Mouse (Mus musculus): Measurements from ENCODE around the gene Ivns1abp. TPM values are rescaled to one million over a fixed set of nuclear protein-coding genes. Genes with fewer than 3 reads are reported as not detected.
"Not testable (repeated sequence)": the region's sequence is repeated elsewhere in the genome, so short reads cannot be mapped to it uniquely, and the experiment has no call there.

Gene Ivns1abp
- polyA plus RNA-seq, 1 experiment, result 93.8 TPM

DNA sequence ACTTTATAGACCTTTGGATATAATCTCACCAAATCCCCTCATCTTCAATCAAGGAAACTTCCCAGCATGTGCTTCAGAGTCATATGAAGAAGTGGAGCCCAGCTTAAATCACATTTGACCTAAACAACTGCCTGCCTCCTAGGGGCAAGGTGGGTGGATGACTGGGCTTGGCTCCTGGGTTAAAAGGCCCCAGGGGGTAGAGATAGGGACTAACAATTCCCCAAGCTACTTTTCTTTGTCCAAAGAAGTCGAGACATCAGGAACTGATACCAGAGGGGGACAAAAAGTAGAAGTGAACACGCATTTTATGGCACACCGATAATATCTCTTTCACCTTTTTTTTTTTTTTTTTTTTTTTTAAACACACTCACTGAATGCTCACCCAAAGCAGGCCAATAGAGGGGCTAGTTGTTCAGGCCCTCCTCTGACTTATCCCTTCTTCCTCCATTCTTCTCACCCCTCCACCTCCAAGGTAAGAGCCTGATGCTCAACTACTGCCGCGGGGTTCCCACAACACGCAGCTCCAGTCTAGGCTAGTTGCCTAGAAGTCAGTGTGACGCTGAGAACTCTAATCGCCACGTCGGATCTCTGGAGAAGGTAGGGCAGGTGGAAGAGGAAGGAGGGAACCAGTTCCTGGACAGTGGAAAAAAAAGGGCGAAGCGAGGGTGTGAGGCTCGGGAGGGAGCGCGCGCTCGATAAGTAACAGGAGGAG lies 550 bp upstream of the Ivns1abp start:
- peak overlapping the region; percentile 79 for H3K4me3 ChIP-seq (ENCODE audit: control insufficient read depth, insufficient read depth, low read length)
- H3K36me3 ChIP-seq (ENCODE audit: control insufficient read depth, insufficient read depth, low read length), result no peaks in the 10 kb centered on the region
- peaks cover 2% of the 10 kb centered on the region; the same call in 1 of the 2 replicates for H3K4me1 ChIP-seq (replicated peaks; ENCODE audit: control insufficient read depth, insufficient read depth, low read length)
- DNase-seq, result peak; percentile 36
- no peaks in the 10 kb centered on the region for H3K27me3 ChIP-seq (ENCODE audit: control insufficient read depth, insufficient read depth, low read length)
- WGBS, result under 1% methylated on average over 17 of the region's 17 CpGs
- TF ChIP-seq CTCF (IDR thresholded peaks at IDR 0.05; ENCODE audit: borderline replicate concordance, control insufficient read depth, extremely low read depth, insufficient read depth, low read length, poor library complexity) (no peak), POLR2A (IDR thresholded peaks at IDR 0.05; ENCODE audit: control insufficient read depth, extremely low read depth, insufficient read depth, low read length, poor library complexity) (no peak)
- peak overlapping the region; percentile 74 for H3K27ac ChIP-seq (ENCODE audit: control insufficient read depth, insufficient read depth, low read length)

DNA sequence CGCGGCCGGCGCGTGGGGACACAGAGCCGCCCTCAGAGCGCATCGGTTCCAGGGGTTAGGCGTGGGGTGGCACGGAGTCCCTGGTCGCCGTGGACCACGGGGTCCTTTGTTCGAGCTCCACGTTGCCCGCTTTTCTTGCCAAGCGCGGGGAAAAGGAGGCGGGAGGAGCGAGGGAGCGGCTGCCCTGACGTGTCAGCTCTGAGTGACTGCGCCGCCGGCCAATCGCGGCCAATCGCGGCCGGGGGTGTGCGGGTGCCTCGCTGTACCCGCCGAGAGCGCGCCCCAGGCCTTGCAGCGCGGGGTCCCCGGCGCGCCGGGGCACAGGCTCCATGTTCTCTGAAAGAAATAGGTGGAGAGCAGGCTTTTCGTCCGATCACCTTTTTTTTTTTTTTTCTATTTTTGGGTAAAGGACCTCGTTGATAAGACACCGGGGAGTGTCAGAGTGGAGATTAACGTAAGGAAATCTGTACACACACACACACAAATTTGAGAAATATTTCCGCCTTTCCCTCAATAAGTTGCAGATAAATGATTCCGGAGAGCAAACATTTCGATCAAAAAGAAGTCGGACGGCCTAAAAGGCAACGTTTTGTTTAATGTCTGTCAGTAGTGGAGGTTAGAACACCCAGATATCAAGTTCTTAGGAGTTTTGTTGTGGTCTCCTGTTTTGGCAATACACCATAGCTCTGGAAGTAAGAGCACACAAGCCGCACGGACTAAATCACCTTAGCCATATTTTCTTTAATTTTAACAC lies 1.0 kb downstream of the Ivns1abp start:
- Histone ChIP-seq H3K4me1 (replicated peaks; ENCODE audit: control insufficient read depth, insufficient read depth, low read length) (peaks cover 2% of the 10 kb centered on the region; the same call in 1 of the 2 replicates), H3K27ac (ENCODE audit: control insufficient read depth, insufficient read depth, low read length) (peak overlapping the region; percentile 45), H3K27me3 (ENCODE audit: control insufficient read depth, insufficient read depth, low read length) (no peaks in the 10 kb centered on the region), H3K4me3 (ENCODE audit: control insufficient read depth, insufficient read depth, low read length) (peak overlapping the region; percentile 91), H3K36me3 (ENCODE audit: control insufficient read depth, insufficient read depth, low read length) (peaks cover 9% of the 10 kb centered on the region)
- WGBS, result under 1% methylated on average over 55 of the region's 55 CpGs
- TF ChIP-seq POLR2A (IDR thresholded peaks at IDR 0.05; ENCODE audit: control insufficient read depth, extremely low read depth, insufficient read depth, low read length, poor library complexity) (peak; percentile 63), CTCF (IDR thresholded peaks at IDR 0.05; ENCODE audit: borderline replicate concordance, control insufficient read depth, extremely low read depth, insufficient read depth, low read length, poor library complexity) (0 out of 2 replicates have a peak, but pooled peaks have one; percentile 22)
- peak; percentile 96 for DNase-seq

DNA sequence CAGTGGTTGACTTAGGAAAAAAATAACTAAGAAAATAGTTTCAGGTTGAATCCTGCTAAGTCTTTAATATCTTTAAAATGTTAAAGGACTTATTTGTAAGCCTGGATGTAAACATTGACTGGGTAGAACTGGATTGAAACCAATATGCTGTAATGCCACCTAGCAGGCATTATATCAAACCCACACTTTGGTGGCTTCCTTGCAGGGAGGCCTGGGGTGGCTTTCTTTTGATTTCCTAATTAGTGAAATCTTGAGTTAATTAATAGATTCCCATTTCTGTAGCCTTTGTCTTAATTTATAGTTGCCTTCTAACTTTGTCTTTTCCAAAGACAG lies 1.6 kb downstream of the Ivns1abp start:
- Histone ChIP-seq H3K27me3 (ENCODE audit: control insufficient read depth, insufficient read depth, low read length) (no peaks in the 10 kb centered on the region), H3K4me3 (ENCODE audit: control insufficient read depth, insufficient read depth, low read length) (no peak overlapping the region), H3K36me3 (ENCODE audit: control insufficient read depth, insufficient read depth, low read length) (peaks cover 12% of the 10 kb centered on the region), H3K4me1 (replicated peaks; ENCODE audit: control insufficient read depth, insufficient read depth, low read length) (peaks cover 2% of the 10 kb centered on the region; the same call in 1 of the 2 replicates), H3K27ac (ENCODE audit: control insufficient read depth, insufficient read depth, low read length) (no peak overlapping the region)
- no peak for DNase-seq
- TF ChIP-seq CTCF (IDR thresholded peaks at IDR 0.05; ENCODE audit: borderline replicate concordance, control insufficient read depth, extremely low read depth, insufficient read depth, low read length, poor library complexity) (no peak), POLR2A (IDR thresholded peaks at IDR 0.05; ENCODE audit: control insufficient read depth, extremely low read depth, insufficient read depth, low read length, poor library complexity) (no peak)

DNA sequence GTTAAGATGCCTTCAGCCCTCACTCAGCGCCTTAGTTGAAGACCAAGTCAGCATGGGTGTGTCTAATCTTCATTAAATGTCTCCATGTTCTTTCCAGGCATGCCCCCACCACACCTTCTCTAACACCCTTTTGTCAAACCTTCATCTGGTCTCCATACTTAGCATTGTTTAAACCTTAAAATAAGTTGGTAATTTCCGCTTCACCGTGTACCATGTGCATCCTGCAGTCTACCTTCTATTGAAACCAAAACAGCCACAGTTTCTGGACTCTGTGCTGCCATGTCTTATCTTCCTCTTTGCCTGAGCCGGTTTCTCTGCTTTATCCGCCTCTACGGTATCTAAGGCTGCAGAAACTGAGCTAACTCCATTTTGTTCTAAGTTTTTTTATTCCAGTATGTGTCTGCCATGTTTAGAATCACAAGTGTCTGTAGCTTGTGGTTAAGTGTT lies 2.4 kb downstream of the Ivns1abp start:
- Histone ChIP-seq H3K4me1 (replicated peaks; ENCODE audit: control insufficient read depth, insufficient read depth, low read length) (peaks cover 2% of the 10 kb centered on the region; the same call in 1 of the 2 replicates), H3K4me3 (ENCODE audit: control insufficient read depth, insufficient read depth, low read length) (no peak overlapping the region), H3K27ac (ENCODE audit: control insufficient read depth, insufficient read depth, low read length) (no peak overlapping the region), H3K27me3 (ENCODE audit: control insufficient read depth, insufficient read depth, low read length) (no peaks in the 10 kb centered on the region), H3K36me3 (ENCODE audit: control insufficient read depth, insufficient read depth, low read length) (peaks cover 20% of the 10 kb centered on the region)
- TF ChIP-seq POLR2A (IDR thresholded peaks at IDR 0.05; ENCODE audit: control insufficient read depth, extremely low read depth, insufficient read depth, low read length, poor library complexity) (no peak), CTCF (IDR thresholded peaks at IDR 0.05; ENCODE audit: borderline replicate concordance, control insufficient read depth, extremely low read depth, insufficient read depth, low read length, poor library complexity) (no peak)
- DNase-seq, result no peak
- 8% methylated on average over 6 of the region's 6 CpGs for WGBS

DNA sequence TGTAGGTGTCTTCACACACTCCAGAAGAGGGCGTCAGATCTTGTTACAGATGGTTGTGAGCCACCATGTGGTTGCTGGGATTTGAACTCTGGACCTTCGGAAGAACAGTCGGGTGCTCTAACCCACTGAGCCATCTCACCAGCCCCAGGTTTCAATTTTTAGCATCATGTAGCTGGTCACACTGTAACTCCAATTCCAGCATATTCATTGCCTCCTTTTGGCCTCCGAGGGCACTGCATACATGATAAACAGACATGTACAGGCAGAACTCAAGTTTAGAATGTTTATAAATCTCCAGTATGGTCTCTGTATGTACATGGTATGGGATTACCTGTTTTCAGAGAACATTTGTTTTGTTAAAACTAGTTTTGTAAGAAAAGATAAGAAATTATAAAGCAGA lies 4.0 kb downstream of the Ivns1abp start:
- H3K36me3 ChIP-seq (ENCODE audit: control insufficient read depth, insufficient read depth, low read length), result peaks cover 35% of the 10 kb centered on the region
- H3K4me3 ChIP-seq (ENCODE audit: control insufficient read depth, insufficient read depth, low read length); H3K27me3 ChIP-seq (ENCODE audit: control insufficient read depth, insufficient read depth, low read length); H3K4me1 ChIP-seq (replicated peaks; ENCODE audit: control insufficient read depth, insufficient read depth, low read length); DNase-seq; H3K27ac ChIP-seq (ENCODE audit: control insufficient read depth, insufficient read depth, low read length): not testable (repeated sequence)
- 69% methylated on average over 4 of the region's 4 CpGs for WGBS

DNA sequence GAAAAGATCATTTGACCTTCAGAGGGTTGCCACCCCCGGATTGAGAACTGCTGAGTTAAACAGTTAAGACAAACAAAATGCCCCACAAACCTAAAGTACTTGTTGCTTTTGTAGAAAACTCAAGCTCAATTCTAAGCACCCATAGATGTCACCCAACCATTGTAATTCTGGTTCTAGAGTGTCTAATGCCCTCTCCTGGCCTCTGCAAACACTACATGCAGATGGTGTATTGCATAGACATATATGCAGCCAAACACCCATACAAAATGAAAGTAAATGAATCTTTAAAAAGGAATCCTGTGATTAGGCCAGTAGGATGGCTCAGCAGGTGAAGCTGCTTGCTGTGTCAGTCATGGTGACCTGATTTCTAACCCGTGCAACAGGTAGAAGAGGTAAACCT lies 8.6 kb downstream of the Ivns1abp start:
- Histone ChIP-seq H3K4me3 (ENCODE audit: control insufficient read depth, insufficient read depth, low read length) (no peak overlapping the region), H3K36me3 (ENCODE audit: control insufficient read depth, insufficient read depth, low read length) (peaks cover 79% of the 10 kb centered on the region), H3K27ac (ENCODE audit: control insufficient read depth, insufficient read depth, low read length) (no peak overlapping the region), H3K27me3 (ENCODE audit: control insufficient read depth, insufficient read depth, low read length) (no peaks in the 10 kb centered on the region), H3K4me1 (replicated peaks; ENCODE audit: control insufficient read depth, insufficient read depth, low read length) (no peaks in the 10 kb centered on the region)
- 98% methylated on average over 2 of the region's 2 CpGs for WGBS
- no peak for TF ChIP-seq CTCF (IDR thresholded peaks at IDR 0.05; ENCODE audit: borderline replicate concordance, control insufficient read depth, extremely low read depth, insufficient read depth, low read length, poor library complexity)
- no peak for TF ChIP-seq POLR2A (IDR thresholded peaks at IDR 0.05; ENCODE audit: control insufficient read depth, extremely low read depth, insufficient read depth, low read length, poor library complexity)
- peak; percentile 70 for DNase-seq

All from thymus, adult 2 months (tissue).